Mouse (Mus musculus): ENCODE measurements around the gene Exosc5. TPM values are rescaled to one million over a fixed set of nuclear protein-coding genes. Genes with fewer than 3 reads are reported as not detected.

The Exosc5 gene
- total RNA-seq (2021), result 10 to 100 TPM; 45.3 to 50.6 TPM
- long read RNA-seq, experiment 1, transcript Exosc5-201 (6 exons, 1,020 nt), result major isoform, 63 of 74 reads
- long read RNA-seq, experiment 1, partial matches to known transcripts, result 2 of 74 reads
- long read RNA-seq, experiment 1, other reads (novel, unspliced or antisense), result 9 of 74 reads
- long read RNA-seq, experiment 2, transcript Exosc5-201 (6 exons, 1,020 nt), result major isoform, 46 of 52 reads
- long read RNA-seq, experiment 2, partial matches to known transcripts, result 3 of 52 reads
- long read RNA-seq, experiment 2, other reads (novel, unspliced or antisense), result 3 of 52 reads

DNA sequence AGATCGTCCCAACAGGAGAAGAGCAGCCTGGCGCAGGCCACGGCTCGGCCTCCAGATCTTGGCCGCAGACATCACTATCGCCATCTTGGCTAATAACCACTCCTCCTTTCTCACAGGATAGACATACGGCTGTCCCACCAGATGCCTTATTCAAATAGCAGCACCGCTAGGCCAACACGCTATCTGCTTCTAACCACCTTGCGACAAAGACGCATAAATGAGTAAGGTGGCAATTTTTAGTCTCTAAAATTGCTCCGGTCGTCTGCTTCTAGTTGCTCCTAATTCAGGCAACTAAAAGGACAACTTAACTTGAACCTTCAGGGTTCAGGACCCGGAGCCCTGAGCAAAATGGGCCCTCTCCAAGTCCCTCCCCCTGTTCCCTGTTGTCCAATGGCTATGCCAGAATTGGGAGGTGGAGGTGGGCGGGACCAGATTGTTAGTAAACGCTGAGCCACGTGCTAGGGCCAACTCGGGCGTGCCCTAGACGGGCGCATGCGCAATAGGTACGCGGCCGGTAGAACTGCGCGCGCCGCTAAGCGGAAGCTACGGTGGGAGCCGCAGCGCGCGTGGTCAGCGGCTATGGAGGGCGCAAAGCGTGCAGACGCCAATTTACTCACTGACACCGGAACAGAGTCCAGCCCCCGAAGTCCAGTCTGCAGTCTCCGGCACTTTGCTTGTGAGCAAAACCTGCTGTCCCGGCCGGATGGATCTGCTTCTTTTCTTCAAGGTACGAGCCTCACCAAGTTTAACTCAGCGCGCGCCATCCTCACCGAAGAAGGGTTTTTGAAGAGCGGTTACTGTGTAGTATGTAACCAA lies at the start of gene Exosc5, which contains the start of gene Bckdha:
Exosc5 (plus strand) TSS at position 508 of the 816 bp plus-strand sequence.
Bckdha (minus strand) TSS at position 325 of the 816 bp plus-strand sequence.
- DNase-seq, result peak; percentile 99

- no peak for DNase-seq
These were observed 48.9 kb upstream of the Exosc5 start for GRCm38 (mm10) chr7:25610056-25610455.

DNA sequence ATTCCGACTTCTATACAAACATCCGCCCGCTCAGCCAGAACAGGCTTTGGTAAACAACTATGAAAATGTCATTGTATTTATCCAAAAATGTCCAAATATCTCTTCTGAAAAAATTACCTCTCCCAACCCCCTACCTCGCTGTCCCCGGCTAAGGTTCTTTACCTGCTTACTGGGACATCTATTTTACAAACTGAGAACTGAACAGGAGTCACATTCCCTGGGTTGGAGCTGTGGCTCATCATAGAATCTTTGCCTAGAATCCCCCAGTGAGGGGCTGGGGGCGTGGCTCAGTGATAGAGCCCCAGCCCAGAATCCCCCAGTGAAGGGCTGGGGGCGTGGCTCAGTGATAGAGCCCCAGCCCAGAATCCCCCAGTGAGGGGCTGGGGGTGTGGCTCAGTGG lies 47.5 kb upstream of the Exosc5 start:
- DNase-seq, result no peak

- DNase-seq, result no peak
These were observed 44.9 kb upstream of the Exosc5 start for GRCm38 (mm10) chr7:25614086-25614485.

DNA sequence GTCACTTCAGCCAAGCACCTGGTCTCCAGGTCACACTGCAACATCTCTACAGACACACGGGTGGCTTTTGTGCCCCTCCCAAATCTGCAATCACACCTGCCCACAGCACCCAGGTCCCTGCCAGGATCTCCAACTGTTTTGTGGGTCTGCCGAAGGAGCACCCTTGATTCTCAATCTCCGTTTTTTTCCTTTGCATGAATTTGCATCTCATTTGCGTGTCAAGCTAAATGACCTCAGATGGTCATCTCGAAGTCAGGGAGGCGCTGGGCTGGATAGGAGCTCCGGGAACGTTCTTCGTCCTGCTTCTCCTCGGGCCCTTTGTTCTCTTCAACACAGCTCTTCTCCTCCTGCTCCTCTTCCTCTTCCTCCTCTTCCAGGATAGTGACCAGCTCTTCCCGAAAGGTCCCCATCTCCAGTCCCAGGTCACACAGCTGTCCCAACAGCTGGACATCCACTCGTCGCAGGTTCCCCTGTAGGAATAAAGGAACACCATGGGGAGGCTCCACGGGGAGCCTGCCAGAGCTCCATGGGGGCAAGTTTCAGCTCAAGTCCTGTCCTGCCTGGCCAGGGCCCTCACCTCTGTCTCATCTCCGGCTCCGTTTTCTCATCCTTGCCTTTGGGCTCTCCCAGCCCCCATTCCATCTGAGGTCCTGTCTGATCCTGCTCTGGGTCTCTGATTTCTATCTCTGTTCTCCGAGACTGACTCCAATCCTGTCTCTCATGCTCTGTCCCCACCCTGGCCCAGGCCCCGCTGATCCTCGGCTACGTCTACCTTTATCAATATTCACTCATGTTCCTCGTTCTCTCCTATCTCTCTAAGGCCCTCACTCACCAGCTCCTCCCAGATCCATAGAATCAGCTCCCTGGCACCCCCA lies 43.9 kb upstream of the Exosc5 start:
- DNase-seq, result no peak

- peak; percentile 2 for DNase-seq
These were observed 43.3 kb upstream of the Exosc5 start, which contains the start of gene Erich4 for GRCm38 (mm10) chr7:25615706-25616011. TSS of gene Erich4 (minus strand) at chr7:25615892.

GRCm38 (mm10) chr7:25617376-25618160 lies 41.4 kb upstream of the Exosc5 start:
- DNase-seq, result no peak

DNA sequence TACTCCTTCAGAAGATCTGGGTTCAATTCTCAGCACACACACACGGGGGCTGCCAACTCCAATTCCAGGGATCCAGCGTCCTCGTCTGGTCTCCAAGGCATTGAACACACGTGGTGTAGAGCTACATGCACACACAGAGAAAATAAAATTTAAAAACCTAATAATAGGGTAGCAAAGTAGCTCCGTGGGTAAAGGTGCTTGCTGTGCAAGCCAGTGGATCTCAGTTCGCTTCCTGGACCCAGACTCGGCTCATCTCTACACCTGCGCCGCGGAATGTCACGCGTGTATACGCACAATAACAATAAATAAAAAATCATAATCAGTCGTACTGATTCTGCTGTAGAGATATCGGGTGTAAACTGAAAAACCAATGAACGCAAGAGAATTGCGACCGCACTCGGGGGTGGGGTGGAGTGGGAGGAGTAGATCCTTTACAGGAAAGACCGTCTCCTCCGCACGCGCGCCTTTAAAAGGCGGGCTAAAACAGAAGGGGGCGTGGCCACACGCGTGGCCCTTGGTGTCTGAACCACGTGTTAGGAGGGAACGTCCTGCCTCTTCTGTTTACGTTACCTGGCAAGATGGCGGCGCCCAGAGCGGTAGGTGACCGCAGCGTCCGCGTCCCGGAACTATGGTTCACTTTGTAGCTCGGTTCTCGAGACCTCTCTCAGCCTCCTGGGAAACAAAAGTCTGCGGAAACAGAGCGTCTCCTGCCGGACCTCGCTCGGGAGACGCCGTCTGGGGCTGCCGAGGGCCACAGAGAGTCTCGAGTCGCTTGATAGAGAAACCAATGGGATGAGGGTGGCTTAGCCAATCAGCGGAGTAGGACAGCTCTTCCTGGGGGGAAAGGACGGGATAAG lies 39.9 kb upstream of the Exosc5 start, which contains the start of gene Dmac2:
Dmac2 (plus strand) TSS at position 550 of the 857 bp plus-strand sequence.
- peak; percentile 96 for DNase-seq

DNA sequence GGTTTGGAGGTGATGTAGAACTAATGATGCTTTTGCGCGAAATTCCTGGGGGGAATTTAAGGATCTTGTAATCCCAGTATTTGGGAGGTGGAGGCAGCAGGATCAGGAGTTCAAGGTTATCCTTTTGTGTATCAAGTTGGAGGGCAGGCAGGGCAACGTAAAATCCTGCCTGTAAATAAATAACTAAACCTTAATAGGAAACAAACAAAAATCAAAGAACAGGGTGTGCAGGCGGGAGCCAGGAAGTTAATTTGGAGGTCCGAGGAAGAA lies 39.3 kb upstream of the Exosc5 start:
- DNase-seq, result no peak

DNA sequence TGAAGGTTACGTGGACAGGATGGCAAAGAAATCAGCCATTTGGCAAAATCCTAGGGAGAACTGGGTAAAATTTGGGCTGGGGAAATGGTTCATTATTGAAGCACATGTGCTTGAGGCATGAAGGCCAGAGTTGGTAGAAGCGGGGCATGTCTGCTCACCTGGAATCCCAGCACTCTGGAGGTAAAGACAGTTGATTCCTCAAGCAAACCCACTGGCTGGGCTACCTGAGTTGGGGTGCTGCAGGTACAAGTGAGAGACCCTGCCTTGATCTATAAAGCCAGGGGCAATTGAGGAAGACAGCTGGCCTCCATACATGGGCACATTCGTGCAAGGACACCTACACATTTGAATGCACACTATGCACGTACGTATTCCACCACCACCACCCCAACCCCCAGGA lies 38.9 kb upstream of the Exosc5 start:
- no peak for DNase-seq

GRCm38 (mm10) chr7:25620751-25621150 lies 38.2 kb upstream of the Exosc5 start:
- no peak for DNase-seq

DNA sequence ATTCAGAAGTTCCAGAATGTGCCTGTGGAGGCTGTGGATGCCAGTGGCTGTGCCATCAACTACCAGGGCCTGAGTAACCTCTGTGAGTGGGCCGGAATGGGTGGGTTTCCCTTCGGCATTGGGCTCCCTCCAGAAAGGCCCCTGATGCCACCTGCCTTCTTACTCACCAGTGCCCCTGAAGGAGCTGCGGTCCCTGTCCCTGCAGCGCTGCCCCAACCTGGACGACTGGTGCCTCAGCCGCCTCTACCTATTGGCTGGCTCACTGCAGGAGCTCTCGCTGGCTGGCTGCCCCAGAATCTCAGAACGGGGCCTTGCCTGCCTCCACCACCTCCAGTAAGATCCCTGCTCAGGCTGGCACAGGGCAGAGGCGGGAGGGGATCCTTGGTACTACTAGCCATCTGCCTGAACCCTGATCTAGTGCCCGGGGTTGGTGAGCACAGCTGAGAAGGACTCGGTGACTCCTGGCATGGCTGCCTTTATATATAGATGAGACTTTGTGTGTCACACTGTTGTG lies 35.0 kb upstream of the Exosc5 start:
- no peak for DNase-seq

DNA sequence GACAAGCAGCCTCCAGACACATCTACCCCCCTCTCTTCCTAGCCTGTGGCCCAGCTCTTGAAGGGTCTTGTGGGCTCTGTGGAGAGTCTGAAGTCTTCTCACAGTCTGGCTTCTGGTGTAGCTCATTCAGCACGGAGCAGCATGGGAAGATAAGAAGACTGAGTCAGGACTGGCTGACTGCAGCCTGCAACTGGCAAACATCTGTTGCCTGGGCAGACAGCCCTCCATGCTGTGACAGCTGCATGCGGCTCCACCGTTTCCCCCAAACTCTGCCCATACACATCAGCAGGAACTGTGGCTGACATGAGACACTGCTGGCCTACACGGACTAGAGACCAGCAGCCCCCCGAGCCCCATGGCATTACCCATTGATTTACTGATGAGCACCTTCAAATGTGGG lies 34.1 kb upstream of the Exosc5 start:
- DNase-seq, result no peak

GRCm38 (mm10) chr7:25625594-25626250 lies 33.2 kb upstream of the Exosc5 start:
- peak; percentile 53 for DNase-seq

DNA sequence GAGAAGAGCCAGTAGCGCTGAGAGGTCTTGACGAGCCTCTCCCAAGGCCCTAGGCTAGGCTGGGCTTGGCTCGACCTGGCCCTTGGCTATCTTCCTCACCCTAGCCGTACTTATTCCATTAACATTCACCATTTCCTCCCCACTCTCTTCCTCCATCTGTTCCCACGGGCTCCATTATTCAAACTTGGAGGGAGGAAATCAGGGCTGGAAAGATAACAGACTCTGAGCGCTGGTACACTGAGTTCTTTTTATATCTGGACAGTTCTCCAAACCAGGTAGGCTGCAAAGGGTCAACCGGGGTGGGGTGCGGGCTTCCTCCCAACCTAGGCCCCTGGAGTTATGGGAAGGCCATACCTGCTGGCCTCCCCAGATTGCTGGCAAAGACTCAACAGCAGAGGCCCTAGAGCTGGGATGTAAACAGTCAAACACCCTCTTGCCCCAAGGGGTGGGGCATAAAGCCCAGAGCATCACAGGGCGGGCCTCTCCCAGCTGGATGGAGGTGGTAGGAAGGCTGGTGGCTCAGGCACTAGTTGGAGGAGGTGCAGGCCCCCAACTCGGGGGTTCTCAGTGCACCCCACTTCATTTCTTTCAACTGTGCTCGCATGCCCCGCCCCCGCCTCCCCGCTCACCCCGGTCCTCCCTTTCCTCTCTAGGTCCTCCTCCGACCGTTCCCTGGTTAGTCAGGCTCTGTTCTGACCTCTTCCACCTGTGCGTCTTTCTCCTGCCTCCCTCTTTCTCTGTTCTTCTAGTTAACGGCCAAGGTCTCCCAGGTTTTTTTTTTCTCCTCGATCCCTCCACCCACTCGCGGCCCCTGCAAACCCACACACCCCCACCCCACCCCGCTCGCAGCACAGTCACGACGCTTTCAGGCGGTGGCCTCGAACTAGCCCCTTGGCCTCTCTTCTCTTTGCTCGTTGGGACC lies 32.2 kb upstream of the Exosc5 start, which contains the start of gene B3gnt8:
B3gnt8 (plus strand) TSS at position 146 of the 922 bp plus-strand sequence.
- peak; percentile 45 for DNase-seq

DNA sequence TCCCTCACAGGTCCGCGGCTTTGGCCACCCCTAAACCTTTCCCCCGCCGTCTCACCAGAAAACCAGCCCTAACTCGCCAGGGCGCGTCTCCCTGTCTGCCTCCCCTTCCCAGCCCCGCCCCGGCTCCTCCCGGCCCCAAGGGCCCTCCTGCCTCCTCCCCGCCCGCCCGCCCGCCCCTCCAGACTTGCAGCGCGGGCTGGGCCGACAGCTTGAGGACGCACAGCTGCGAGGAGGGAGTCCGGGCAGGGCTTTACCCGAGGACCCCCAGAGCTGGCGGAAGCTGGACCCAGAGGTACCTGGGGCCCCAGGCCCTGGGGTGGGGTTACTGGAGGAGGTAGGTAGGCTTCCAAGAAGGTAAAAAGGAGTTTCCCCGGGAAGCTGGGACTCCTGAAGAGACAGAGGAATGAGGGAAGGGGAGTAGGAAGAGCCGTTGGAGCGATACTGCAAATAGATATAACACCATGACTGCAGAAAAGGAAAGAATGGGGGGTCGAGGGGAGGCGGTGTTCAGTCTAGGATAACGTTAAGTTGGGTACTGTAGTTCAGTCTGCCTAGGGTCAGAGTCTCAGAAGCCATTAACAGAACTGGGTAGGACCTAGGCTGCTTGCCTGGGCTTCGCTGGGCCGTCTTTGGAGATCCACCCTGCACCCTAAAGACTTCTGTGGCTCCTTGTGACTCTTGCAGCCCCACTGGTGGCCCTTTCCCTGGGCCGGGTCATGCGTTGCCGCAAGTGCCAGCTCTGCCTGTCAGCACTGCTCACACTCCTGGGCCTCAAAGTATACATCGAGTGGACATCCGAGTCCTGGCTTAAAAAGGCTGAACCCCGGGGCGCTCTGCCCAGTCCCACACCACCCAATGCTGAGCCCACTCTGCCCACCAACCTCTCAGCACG lies 31.3 kb upstream of the Exosc5 start:
- peak; percentile 85 for DNase-seq

- no peak for DNase-seq
These were observed 30.7 kb upstream of the Exosc5 start for GRCm38 (mm10) chr7:25628323-25628620.

DNA sequence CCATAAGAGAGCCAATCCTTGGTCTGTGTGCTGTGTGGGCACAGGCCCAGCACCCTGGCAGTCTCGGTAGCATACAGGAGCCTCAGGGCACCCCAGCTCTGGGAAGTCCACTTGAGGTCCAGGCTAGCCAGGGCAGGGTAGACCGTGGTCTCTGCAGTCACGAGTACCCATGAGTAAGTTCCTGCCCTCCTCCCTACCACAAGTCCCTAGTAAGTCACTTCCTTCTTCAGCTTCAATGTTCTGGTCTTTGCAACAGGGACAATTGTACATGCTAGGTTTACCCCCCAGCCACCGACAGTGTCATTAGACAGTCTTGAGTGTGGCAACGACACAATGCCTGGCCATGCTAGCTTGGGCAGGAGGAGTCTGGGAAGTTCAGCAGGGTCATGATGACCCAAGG lies 26.3 kb upstream of the Exosc5 start:
- DNase-seq, result no peak
